Mouse (Mus musculus): Measurements from ENCODE around the gene Robo1.

- TF ChIP-seq CTCF (IDR thresholded peaks at IDR 0.05; ENCODE audit: low read depth, low read length) (no peak), POLR2A (IDR thresholded peaks at IDR 0.05; ENCODE audit: insufficient read depth, low read length) (no peak)
Measured at GRCm38 (mm10) chr16:73072883-73073282, 764.8 kb downstream of the Robo1 start.
